Mouse (Mus musculus) frontal cortex, postnatal 25 days (tissue): Measurements from ENCODE around the gene C130050O18Rik.

Experiments used
- DNase-seq, 2 experiments: peaks; one replicate each; pipeline ENCODE4 v3.0.0; 2022; ENCODE audit warnings: low spot score in 2 of 2

Gene C130050O18Rik

GRCm38 (mm10) chr5:139425198-139425597 is 20.1 kb downstream of the C130050O18Rik start:
- DNase-seq: no peak

- no peak for DNase-seq
Observed at GRCm38 (mm10) chr5:139427001-139427400, 21.9 kb downstream of the C130050O18Rik start.

GRCm38 (mm10) chr5:139427989-139428388 is 22.9 kb downstream of the C130050O18Rik start:
- DNase-seq: no peak

GRCm38 (mm10) chr5:139429818-139430341 is 24.8 kb downstream of the C130050O18Rik start:
- no peak for DNase-seq

GRCm38 (mm10) chr5:139432333-139432732 is 27.3 kb downstream of the C130050O18Rik start:
- DNase-seq: no peak

- no peak for DNase-seq
Observed at GRCm38 (mm10) chr5:139432747-139433508, 27.8 kb downstream of the C130050O18Rik start.

- DNase-seq: no peak
Observed at GRCm38 (mm10) chr5:139433842-139434568, 28.9 kb downstream of the C130050O18Rik start.

GRCm38 (mm10) chr5:139434940-139435339 is 29.9 kb downstream of the C130050O18Rik start:
- DNase-seq: peak; percentile 49 to 52

GRCm38 (mm10) chr5:139437769-139438168 is 32.7 kb downstream of the C130050O18Rik start:
- no peak for DNase-seq

GRCm38 (mm10) chr5:139438440-139438839 is 33.4 kb downstream of the C130050O18Rik start:
- no peak for DNase-seq

GRCm38 (mm10) chr5:139440451-139440850 is 35.4 kb downstream of the C130050O18Rik start:
- no peak for DNase-seq

GRCm38 (mm10) chr5:139440926-139441725 is 36.0 kb downstream of the C130050O18Rik start:
- DNase-seq: no peak

- no peak for DNase-seq
Observed at GRCm38 (mm10) chr5:139441726-139442018, 36.6 kb downstream of the C130050O18Rik start.

- no peak for DNase-seq
Observed at GRCm38 (mm10) chr5:139442428-139442827, 37.3 kb downstream of the C130050O18Rik start.

- no peak for DNase-seq
Observed at GRCm38 (mm10) chr5:139442962-139443361, 37.9 kb downstream of the C130050O18Rik start.

GRCm38 (mm10) chr5:139445258-139445657 is 40.2 kb downstream of the C130050O18Rik start:
- no peak for DNase-seq

- DNase-seq: no peak
Observed at GRCm38 (mm10) chr5:139448025-139448424, 42.9 kb downstream of the C130050O18Rik start.

GRCm38 (mm10) chr5:139449161-139449791 is 44.2 kb downstream of the C130050O18Rik start:
- no peak for DNase-seq

- DNase-seq: no peak
Observed at GRCm38 (mm10) chr5:139449926-139450325, 44.8 kb downstream of the C130050O18Rik start.

- no peak for DNase-seq
Observed at GRCm38 (mm10) chr5:139453031-139453430, 48.0 kb downstream of the C130050O18Rik start.

GRCm38 (mm10) chr5:139455166-139455565 is 50.1 kb downstream of the C130050O18Rik start:
- no peak for DNase-seq

- no peak for DNase-seq
Observed at GRCm38 (mm10) chr5:139457241-139457640, 52.2 kb downstream of the C130050O18Rik start.
